Mouse (Mus musculus) midbrain, embryonic 11.5 days (tissue): Measurements from ENCODE around the gene Krcc1. TPM values are rescaled to one million over a fixed set of nuclear protein-coding genes. Genes with fewer than 3 reads are reported as not detected.
A peak's percentile ranks its signal among the peaks of the same experiment; 100 is the strongest.

Source experiments
- ATAC-seq: fragments of 200-750 bp; cut with Nextera tagmentation; 2 replicates; pipeline ENCODE4 v1.8.0; 2017; ENCODE audit warnings: moderate TSS enrichment, moderate library complexity; ENCODE audit not compliant: low FRiP score
- DNase-seq: peaks from one replicate; pipeline ENCODE4 v3.0.0; 2015; ENCODE audit warnings: low spot score; ENCODE audit errors: missing footprints
- H3K27ac ChIP-seq: fragments of 300-500 bp; sonication (generic); 2 replicates; pipeline ENCODE4 v1.5.1; 2014; ENCODE audit warnings: low read depth, low read length
- H3K27me3 ChIP-seq: fragments of 300-500 bp; sonication (generic); 2 replicates; pipeline ENCODE4 v1.6.1; 2014; ENCODE audit warnings: mild to moderate bottlenecking, low read length, moderate library complexity, mixed read lengths; ENCODE audit not compliant: control insufficient read depth, insufficient read depth
- H3K36me3 ChIP-seq: fragments of 300-500 bp; sonication (generic); 2 replicates; pipeline ENCODE4 v1.6.1; 2014; ENCODE audit warnings: mild to moderate bottlenecking, low read length, moderate library complexity, mixed read lengths; ENCODE audit not compliant: control insufficient read depth, insufficient read depth
- H3K4me1 ChIP-seq: fragments of 300-500 bp; sonication (generic); 2 replicates; pipeline ENCODE4 v1.6.1; 2014; ENCODE audit warnings: low read length; ENCODE audit not compliant: control insufficient read depth, insufficient read depth
- H3K4me2 ChIP-seq: fragments of 300-500 bp; sonication (generic); 2 replicates; pipeline ENCODE4 v1.6.1; 2014; ENCODE audit warnings: mild to moderate bottlenecking, moderate library complexity
- H3K4me3 ChIP-seq: fragments of 300-500 bp; sonication (generic); 2 replicates; pipeline ENCODE4 v1.5.1; 2014; ENCODE audit warnings: low read depth, low read length
- H3K9ac ChIP-seq: fragments of 300-500 bp; sonication (generic); 2 replicates; pipeline ENCODE4 v1.6.1; 2014; ENCODE audit warnings: low read length
- H3K9me3 ChIP-seq: fragments of 300-500 bp; sonication (generic); 2 replicates; pipeline ENCODE4 v1.6.1; 2016; ENCODE audit warnings: low read length; ENCODE audit not compliant: control insufficient read depth
- WGBS: fragments of 180-500 bp; shearing (Covaris S2); extraction: QIAGEN DNeasy Blood & Tissue Kit; methylation state at CpG from one replicate; pipeline ENCODE4 v1.1.7; 2014; 5-methylcytosine and 5-hydroxymethylcytosine counted together
- polyA plus RNA-seq: library from polyadenylated mRNA; unstranded; fragments of >200 nt; fragmentation: Nextera tagmentation; extraction: Ambion mirVana; gene quantifications from 2 replicates; pipeline ENCODE4 v1.2.1, GENCODE M21; 2014

The Krcc1 gene
- 36.1 and 40.2 TPM in 2 replicates for polyA plus RNA-seq

DNA sequence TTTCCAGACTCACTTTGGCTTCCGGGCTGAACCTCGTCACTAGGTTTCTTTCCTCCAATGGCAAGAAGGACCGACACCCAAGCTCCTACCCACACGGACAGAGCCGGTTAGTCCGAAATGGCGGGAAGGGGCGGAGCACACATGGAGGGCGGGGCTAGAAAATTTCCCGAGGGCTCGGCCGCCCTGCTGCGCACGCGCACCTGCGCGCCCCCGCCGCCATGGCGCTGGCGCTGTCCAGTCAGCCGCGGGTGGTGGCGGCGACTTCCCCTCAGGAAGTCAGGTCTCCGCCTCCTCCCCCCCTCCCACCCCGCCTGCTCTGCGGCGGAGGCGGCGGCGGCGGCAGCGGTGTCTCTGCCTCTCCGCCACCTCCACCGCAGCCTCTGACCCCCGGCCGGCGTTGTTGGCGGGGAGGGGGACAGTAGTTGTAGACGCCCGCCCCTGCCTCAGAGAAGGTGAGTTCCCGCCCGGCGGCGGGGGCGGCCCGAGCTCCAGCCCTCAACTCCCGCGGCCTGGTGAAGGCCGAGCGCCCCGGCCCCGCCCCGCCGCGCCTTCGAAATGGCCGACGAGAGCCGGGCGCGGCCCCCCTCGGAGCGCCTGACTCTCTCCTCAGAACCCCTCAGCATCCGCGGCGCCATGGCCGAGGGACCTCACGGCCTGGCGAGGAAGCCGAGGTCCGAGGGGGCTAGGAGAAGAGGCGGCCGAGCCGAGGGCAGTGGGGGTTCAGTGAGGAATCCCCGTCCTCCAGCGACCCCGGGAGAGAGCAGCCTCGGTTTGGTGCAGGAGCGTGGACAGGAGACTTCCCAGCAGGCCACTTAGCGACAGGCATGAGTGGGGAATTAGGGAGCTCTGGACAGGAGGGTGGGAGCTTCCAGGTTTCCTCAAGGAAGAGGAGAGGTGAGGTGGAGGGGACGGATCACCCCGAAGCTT is at the start of gene Krcc1:
TSS of gene Krcc1 (plus strand) at position 289 of the 927 bp plus-strand sequence.
- no peaks in the 10 kb centered on the region for H3K36me3 ChIP-seq
- peak within 1 kb of the TSS; percentile 98 for H3K9ac ChIP-seq
- no peaks in the 10 kb centered on the region for H3K9me3 ChIP-seq
- ATAC-seq = peak; percentile 95
- H3K27ac ChIP-seq = peak within 1 kb of the TSS; percentile 92
- peak within 1 kb of the TSS; percentile 69 for H3K4me2 ChIP-seq
- peaks cover 3% of the 10 kb centered on the region; the same call in 1 of the 2 replicates for H3K4me1 ChIP-seq
- H3K27me3 ChIP-seq = no peaks in the 10 kb centered on the region
- under 1% methylated on average over 82 of the region's 84 CpGs for WGBS
- H3K4me3 ChIP-seq = peak within 1 kb of the TSS; percentile 93
- peak; percentile 100 for DNase-seq

DNA sequence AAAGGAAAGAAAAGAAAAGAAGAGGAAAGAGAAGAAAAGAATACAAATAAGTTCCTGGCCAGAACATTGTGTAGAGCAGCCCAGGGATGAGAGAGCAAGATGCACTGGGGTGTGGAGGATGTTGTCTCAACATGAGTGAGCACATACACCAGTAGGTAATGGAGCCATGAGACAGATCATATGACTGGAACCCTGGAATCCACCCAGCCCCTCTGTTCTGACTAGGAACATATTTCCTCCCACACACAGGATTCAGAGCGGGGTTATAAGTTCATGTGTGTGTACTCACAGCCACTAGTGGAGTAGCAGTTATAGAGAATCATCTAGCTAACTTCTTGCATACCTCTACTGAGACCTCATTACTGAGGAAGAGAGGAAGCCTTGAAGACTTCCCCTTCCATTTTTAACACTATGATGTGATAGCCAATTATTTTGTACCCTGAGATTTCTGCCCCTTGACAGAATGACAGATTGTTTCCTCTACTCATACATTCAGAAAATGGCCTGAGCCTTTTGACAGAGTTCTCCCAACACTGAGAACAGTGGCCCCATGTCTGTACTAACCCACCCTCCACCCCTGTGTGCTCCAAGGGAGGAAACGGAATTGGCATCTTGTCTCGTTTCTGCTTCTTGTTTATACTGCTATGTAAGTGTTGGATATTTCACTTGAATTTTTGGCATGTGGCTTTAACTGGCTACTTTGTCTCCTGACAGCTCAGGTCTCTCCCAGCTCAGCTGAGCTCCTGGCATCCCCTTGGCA is 47.1 kb upstream of the Krcc1 start:
- Histone ChIP-seq H3K4me2 (no peak overlapping the region), H3K4me3 (no peak overlapping the region), H3K27me3 (no peaks in the 10 kb centered on the region), H3K36me3 (no peaks in the 10 kb centered on the region), H3K9ac (no peak overlapping the region), H3K9me3 (no peaks in the 10 kb centered on the region), H3K27ac (no peak overlapping the region), H3K4me1 (peaks cover 15% of the 10 kb centered on the region)
- WGBS = 85% methylated on average over 3 of the region's 3 CpGs
- DNase-seq (no peak), ATAC-seq (no peak)

DNA sequence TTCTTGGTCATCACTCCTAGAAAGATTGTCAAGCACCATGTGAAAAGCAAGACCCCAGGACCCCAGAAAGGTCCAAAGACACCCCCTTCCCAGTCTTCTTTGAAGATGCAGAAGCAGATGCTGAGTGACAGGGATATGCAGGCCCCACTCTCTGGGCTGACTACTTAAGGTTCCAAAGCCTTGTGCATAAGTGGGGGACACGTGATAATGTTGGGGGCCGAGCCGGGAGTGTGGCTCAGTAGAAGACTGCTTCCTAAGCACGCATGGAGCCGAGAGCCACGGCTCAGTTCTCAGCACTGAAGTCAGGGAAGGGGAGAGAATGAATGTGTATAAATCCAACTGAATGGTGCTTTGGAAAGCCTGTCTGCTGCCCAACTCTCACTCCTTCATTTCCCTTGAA is 44.9 kb upstream of the Krcc1 start:
- Histone ChIP-seq H3K4me2 (no peak overlapping the region), H3K27ac (peak overlapping the region; percentile 44; the same call in 1 of the 2 replicates), H3K36me3 (no peaks in the 10 kb centered on the region), H3K27me3 (no peaks in the 10 kb centered on the region), H3K4me3 (no peak overlapping the region), H3K9ac (no peak overlapping the region), H3K9me3 (no peaks in the 10 kb centered on the region), H3K4me1 (peaks cover 15% of the 10 kb centered on the region)
- DNase-seq = peak; percentile 89
- peak; percentile 62 for ATAC-seq
- 21% methylated on average over 6 of the region's 6 CpGs for WGBS

DNA sequence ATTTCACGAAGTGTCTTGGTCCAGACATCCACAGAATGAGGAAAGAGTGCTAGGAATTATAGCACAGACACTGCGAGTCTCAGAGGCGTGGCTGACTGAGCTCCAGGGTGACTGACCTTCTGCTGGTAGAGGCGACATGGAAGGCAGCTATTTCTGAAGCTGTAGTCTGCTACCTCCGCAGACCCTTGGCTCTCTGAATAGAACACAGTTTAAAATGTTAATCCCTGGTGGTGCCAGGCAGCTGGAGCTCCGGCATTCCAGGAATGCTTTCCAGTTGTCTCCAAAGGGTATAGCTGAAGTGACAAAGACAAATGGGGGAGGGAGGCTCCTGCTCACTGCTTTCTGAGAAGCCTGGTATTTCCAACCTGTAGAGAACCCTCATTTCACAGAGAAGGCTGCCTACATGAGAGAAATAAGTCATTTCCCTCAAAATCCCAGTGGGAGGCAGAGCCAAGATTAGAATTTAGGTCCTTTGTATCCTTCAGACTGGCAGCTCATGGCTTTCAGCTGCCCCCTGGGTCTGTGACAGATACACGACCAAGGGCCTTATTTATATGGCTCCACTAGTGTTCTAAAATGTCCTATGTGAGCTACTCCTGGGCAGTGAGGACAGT is 44.2 kb upstream of the Krcc1 start:
- H3K9me3 ChIP-seq = no peaks in the 10 kb centered on the region
- ATAC-seq (peak; percentile 71), DNase-seq (peak; percentile 91)
- H3K4me1 ChIP-seq = peaks cover 15% of the 10 kb centered on the region
- no peaks in the 10 kb centered on the region for H3K36me3 ChIP-seq
- H3K27ac ChIP-seq = peak overlapping the region; percentile 44; the same call in 1 of the 2 replicates
- H3K9ac ChIP-seq = peak overlapping the region; percentile 24
- 4% methylated on average over 7 of the region's 7 CpGs for WGBS
- no peaks in the 10 kb centered on the region for H3K27me3 ChIP-seq
- peak overlapping the region; percentile 23; the same call in 1 of the 2 replicates for H3K4me2 ChIP-seq
- H3K4me3 ChIP-seq = no peak overlapping the region

DNA sequence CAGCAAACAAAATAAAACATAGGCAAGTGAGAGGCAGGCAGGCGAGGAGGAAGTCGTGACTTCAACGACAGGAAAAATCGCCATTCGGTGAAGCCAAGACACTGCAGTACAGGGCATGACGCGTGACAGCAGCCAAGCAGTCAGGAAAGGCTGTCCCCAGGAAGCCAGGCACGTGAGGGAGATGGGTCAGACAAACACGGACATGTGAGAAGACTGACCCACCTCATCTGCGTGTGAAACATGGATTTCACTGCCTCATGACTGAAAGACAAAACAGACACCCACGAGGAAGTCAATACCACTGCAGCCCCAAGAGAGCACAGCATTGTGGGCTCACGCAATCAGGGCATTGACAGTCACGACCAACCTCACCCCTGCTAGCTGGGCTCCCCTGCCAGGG is 36.4 kb upstream of the Krcc1 start:
- H3K4me2 ChIP-seq = no peak overlapping the region
- H3K27me3 ChIP-seq = no peaks in the 10 kb centered on the region
- no peak for ATAC-seq
- WGBS = 88% methylated on average over 13 of the region's 13 CpGs
- no peak overlapping the region for H3K27ac ChIP-seq
- H3K4me3 ChIP-seq = no peak overlapping the region
- no peaks in the 10 kb centered on the region for H3K4me1 ChIP-seq
- H3K9ac ChIP-seq = no peak overlapping the region
- no peaks in the 10 kb centered on the region for H3K36me3 ChIP-seq
- no peaks in the 10 kb centered on the region for H3K9me3 ChIP-seq
- no peak for DNase-seq

DNA sequence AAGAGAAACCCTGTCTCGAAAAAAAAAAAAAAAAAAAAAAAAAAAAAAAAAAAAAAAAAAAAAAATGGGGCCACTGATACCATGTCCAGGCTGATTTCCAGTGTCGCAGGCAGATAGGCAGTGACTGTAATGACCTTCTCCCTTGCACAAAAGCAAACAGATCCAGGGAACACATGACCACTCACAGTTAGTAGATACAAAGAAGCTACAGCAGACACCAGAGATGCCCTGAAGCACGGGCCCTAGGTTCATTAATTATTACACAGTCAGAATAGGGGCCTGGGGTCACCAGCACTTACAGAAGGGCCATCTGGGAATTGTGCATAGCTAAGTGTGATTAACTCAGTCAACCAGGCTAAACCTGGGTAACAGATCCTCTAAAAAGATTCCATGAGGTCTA is 35.5 kb upstream of the Krcc1 start:
- H3K36me3 ChIP-seq = no peaks in the 10 kb centered on the region
- H3K9me3 ChIP-seq = no peaks in the 10 kb centered on the region
- no peak overlapping the region for H3K9ac ChIP-seq
- H3K4me3 ChIP-seq = no peak overlapping the region
- H3K27me3 ChIP-seq = no peaks in the 10 kb centered on the region
- H3K27ac ChIP-seq = no peak overlapping the region
- H3K4me2 ChIP-seq = no peak overlapping the region
- 86% methylated on average over 3 of the region's 3 CpGs for WGBS
- ATAC-seq (no peak), DNase-seq (no peak)
- no peaks in the 10 kb centered on the region for H3K4me1 ChIP-seq

DNA sequence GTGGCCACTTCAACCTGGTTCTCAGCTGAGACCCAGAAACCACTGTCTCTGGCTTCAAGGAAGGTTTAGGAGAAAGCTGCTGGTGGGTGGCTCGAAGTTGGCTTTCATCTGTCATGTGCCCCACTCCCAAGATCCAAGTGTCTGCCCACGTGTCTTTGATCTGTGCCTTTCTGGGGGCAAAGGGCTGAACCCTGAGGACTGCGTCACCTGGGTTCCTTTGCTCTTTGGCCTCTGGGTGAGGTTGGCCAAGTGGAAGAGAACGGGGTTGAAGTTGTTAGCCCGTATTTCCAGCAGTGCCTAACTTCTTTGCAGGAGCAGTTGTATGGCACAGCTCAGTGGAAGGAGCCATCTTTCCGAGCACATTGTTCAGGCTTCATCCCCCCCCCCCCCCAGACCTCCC is 35.0 kb upstream of the Krcc1 start:
- Histone ChIP-seq H3K9me3 (no peaks in the 10 kb centered on the region), H3K27me3 (no peaks in the 10 kb centered on the region), H3K4me2 (no peak overlapping the region), H3K27ac (no peak overlapping the region), H3K4me1 (no peaks in the 10 kb centered on the region), H3K4me3 (no peak overlapping the region), H3K9ac (no peak overlapping the region), H3K36me3 (no peaks in the 10 kb centered on the region)
- ATAC-seq = no peak
- 76% methylated on average over 6 of the region's 6 CpGs for WGBS
- DNase-seq = no peak

DNA sequence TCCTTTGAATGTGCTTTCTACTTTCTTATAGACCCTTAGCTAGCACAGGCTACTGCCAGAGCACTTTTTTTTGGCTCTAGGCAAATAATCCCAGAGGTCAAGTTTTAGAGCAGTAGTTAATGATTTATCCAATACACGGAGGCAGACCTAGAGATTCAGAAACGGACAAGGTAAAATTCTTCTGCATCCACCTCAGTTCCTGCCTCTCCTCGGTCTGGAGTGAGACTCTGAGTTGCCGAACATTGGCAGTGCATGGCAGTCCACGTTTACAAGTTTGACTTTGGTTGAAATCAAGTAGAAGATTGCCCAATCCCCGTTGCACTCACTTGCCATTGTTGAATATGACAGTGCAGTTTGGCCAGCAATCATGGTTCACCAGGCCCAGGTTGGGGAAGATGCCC is 34.4 kb upstream of the Krcc1 start:
- no peak for DNase-seq
- no peaks in the 10 kb centered on the region for H3K27me3 ChIP-seq
- H3K4me3 ChIP-seq = no peak overlapping the region
- 89% methylated on average over 6 of the region's 6 CpGs for WGBS
- H3K4me2 ChIP-seq = no peak overlapping the region
- no peaks in the 10 kb centered on the region for H3K4me1 ChIP-seq
- no peak overlapping the region for H3K27ac ChIP-seq
- ATAC-seq = no peak
- no peaks in the 10 kb centered on the region for H3K36me3 ChIP-seq
- H3K9ac ChIP-seq = no peak overlapping the region
- H3K9me3 ChIP-seq = no peaks in the 10 kb centered on the region
